Mouse (Mus musculus) stomach, embryonic 15.5 days (tissue): ENCODE measurements at regions not wholly inside any gene's neighbourhood (a gene's known extent, or its start where the extent isn't known, plus 50 kb on each side); places are given as distances from the start of the nearest gene placed in this dataset.
"Not testable (repeated sequence)": the region's sequence is repeated elsewhere in the genome, so short reads cannot be mapped to it uniquely, and the experiment has no call there.

Source experiments
- ATAC-seq: fragments of 200-750 bp; cut with Nextera tagmentation; 2 replicates; pipeline ENCODE4 v1.8.0; 2017; ENCODE audit warnings: low read depth, moderate number of reproducible peaks, moderate TSS enrichment; ENCODE audit not compliant: insufficient read depth, low FRiP score
- H3K27ac ChIP-seq: fragments of 300-500 bp; sonication (generic); 2 replicates; pipeline ENCODE4 v1.5.1; 2015; ENCODE audit warnings: mild to moderate bottlenecking, inconsistent platforms
- H3K27me3 ChIP-seq: fragments of 300-500 bp; sonication (generic); replicated peaks from 2 replicates; pipeline ENCODE4 v1.6.1; 2015; ENCODE audit warnings: inconsistent platforms
- H3K36me3 ChIP-seq: fragments of 300-500 bp; sonication (generic); 2 replicates; pipeline ENCODE4 v1.6.1; 2015; ENCODE audit warnings: inconsistent platforms
- H3K4me1 ChIP-seq: fragments of 300-500 bp; sonication (generic); 2 replicates; pipeline ENCODE4 v1.6.1; 2015; ENCODE audit warnings: inconsistent platforms
- H3K4me2 ChIP-seq: fragments of 300-500 bp; sonication (generic); 2 replicates; pipeline ENCODE4 v1.6.1; 2015; ENCODE audit warnings: mild to moderate bottlenecking, inconsistent platforms
- H3K4me3 ChIP-seq: fragments of 300-500 bp; sonication (generic); replicated peaks from 2 replicates; pipeline ENCODE4 v1.5.1; 2015; ENCODE audit warnings: inconsistent platforms
- H3K9ac ChIP-seq: fragments of 300-500 bp; sonication (generic); 2 replicates; pipeline ENCODE4 v1.6.1; 2015; ENCODE audit warnings: inconsistent platforms
- H3K9me3 ChIP-seq: fragments of 300-500 bp; sonication (generic); 2 replicates; pipeline ENCODE4 v1.6.1; 2016; ENCODE audit warnings: inconsistent platforms
- WGBS: fragments of 180-500 bp; shearing (Covaris S2); methylation state at CpG from one replicate; pipeline ENCODE4 v1.1.7; 2015; 5-methylcytosine and 5-hydroxymethylcytosine counted together

DNA sequence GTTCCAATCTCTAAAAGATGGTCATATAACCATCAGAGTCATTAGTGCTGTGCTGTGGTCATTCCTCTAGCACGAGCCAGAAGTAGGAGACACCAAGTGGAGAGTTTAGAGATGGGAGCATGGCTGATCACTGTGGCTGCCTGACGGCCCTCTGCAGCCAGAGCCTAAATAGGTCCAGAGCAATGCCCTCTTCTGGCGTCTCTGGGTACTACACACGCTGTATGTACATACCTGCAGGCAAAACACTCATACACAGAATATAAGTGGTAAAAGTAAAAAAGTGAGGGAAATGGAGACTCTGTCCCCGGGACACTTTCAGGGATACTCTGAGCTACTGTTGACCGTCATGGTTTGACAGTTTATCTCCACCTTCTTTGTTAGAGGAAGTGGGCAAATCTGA lies 91.4 kb downstream of the Gm21738 start:
- H3K4me1 ChIP-seq: no peaks in the 10 kb centered on the region
- no peaks in the 10 kb centered on the region for H3K27me3 ChIP-seq
- ATAC-seq: no peak
- 80% methylated on average over 6 of the region's 6 CpGs for WGBS
- no peak overlapping the region for H3K4me2 ChIP-seq
- H3K27ac ChIP-seq: no peak overlapping the region
- no peaks in the 10 kb centered on the region for H3K9me3 ChIP-seq
- no peaks in the 10 kb centered on the region for H3K36me3 ChIP-seq
- no peak overlapping the region for H3K9ac ChIP-seq
- H3K4me3 ChIP-seq: no peak overlapping the region

DNA sequence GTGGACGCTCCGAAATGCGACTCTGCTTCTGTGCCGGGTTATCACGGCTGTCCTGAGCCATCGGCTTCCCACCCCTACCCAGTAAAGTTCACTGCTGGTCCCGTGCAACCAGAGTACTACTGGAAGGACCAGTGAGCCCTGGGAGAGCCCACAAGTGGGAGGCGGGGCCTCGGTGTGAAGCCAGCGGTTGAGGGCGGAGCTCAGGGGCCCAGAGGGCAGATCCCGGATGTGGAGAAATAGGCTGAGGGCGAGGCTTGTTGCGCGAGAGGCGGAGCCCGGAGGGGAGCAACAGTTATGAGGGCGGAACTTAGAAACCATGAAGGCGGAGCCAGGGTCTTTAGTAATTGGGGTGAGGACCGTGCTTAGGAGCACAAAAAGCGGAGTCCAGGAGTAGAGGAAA lies 107.1 kb downstream of the Gm21738 start:
- H3K27me3 ChIP-seq: no peaks in the 10 kb centered on the region
- no peaks in the 10 kb centered on the region for H3K4me1 ChIP-seq
- H3K9me3 ChIP-seq: no peaks in the 10 kb centered on the region
- WGBS: 68% methylated on average over 21 of the region's 21 CpGs
- no peak for ATAC-seq
- H3K36me3 ChIP-seq: no peaks in the 10 kb centered on the region
- no peak overlapping the region for H3K27ac ChIP-seq
- H3K9ac ChIP-seq: no peak overlapping the region
- H3K4me3 ChIP-seq: no peak overlapping the region
- H3K4me2 ChIP-seq: no peak overlapping the region

DNA sequence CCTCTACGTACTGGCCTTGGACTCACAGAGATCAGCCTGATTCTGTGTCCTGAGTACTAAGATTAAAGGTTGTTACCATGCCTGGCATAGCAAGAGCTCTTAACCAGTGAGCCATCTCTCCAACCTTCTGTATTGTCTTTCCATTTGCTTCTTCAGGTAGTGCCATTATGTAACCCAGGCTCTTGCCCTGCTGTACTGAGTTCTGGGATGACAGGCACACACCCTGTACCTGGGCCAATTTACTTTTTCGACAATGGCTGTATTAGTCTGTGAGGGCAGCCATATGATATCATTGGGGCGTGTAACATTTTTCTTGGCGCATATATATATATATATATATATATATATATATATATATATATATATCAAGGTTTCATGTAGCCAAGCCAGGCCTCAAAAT lies 115.9 kb downstream of the Gm21738 start:
- H3K36me3 ChIP-seq, H3K9ac ChIP-seq, H3K27me3 ChIP-seq, H3K27ac ChIP-seq, H3K9me3 ChIP-seq, H3K4me2 ChIP-seq, H3K4me1 ChIP-seq, H3K4me3 ChIP-seq: not testable (repeated sequence)
- ATAC-seq: peak; percentile 39; the same call in 1 of the 2 replicates
- WGBS: 38% methylated on average over 4 of the region's 4 CpGs

DNA sequence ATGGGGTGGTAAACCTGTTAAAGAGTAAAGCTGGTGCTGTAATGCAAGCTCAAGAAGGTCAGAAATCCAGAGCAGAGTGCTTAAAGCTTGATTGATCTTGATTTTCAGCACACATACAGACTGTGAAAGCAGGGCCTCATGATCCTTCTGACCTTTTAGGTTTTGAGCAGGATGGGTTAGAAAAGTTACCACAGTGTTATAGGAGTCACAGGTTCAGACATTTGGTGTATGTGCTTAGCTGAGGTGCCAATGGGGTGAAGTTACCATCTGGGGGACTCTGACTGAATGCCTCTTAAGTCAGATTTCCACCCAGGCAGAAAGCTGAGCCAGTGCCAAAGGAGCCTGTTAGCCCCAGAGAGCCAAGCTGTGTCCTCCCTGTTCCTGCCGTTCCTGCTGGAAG lies 139.6 kb downstream of the Gm21738 start:
- Histone ChIP-seq H3K9me3 (no peaks in the 10 kb centered on the region), H3K27ac (no peak overlapping the region), H3K4me3 (no peak overlapping the region), H3K27me3 (no peaks in the 10 kb centered on the region), H3K4me1 (no peaks in the 10 kb centered on the region), H3K9ac (no peak overlapping the region), H3K36me3 (no peaks in the 10 kb centered on the region), H3K4me2 (no peak overlapping the region)
- 85% methylated on average over 1 of the region's 1 CpGs for WGBS
- ATAC-seq: no peak

DNA sequence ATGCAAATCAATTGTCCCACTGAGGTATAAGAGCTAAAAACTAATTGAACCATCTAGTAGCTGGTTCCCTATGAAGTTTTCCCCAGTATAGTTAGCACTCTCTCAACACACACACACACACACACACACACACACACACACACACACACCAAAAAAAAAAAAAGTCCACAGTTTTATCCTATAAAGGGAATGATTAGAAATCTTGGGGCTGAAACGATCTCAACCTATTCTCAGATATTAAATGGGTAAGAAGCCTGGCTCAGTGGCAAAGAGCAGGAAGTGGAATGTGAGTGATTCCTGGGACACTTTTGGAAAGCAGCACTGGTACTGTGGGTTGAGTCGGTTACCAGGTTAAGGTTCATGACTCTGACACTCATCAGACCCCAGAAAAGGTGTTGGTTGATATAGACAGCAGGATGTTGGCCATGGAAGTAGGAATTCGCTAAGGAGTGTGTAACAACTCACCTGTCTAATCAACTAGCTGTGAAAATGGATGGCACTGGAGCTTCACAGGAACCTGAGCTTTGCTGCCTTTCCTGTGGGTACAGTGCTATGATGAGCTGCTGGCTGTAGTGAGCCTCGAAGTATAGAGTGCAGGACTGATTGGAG lies 140.8 kb downstream of the Gm21738 start:
- Histone ChIP-seq H3K4me3 (no peak overlapping the region), H3K9ac (no peak overlapping the region), H3K4me1 (no peaks in the 10 kb centered on the region), H3K27ac (no peak overlapping the region), H3K27me3 (no peaks in the 10 kb centered on the region), H3K36me3 (no peaks in the 10 kb centered on the region), H3K9me3 (no peaks in the 10 kb centered on the region), H3K4me2 (no peak overlapping the region)
- WGBS: 61% methylated on average over 4 of the region's 4 CpGs
- ATAC-seq: peak; percentile 94
